Mouse (Mus musculus): ENCODE measurements around the gene Arhgef5. TPM values are rescaled to one million over a fixed set of nuclear protein-coding genes. Genes with fewer than 3 reads are reported as not detected.

The Arhgef5 gene
- polyA plus RNA-seq (2015; fragmentation: Nextera tagmentation; extraction: Ambion mirVana) = 10.0 and 11.9 TPM in 2 replicates

DNA sequence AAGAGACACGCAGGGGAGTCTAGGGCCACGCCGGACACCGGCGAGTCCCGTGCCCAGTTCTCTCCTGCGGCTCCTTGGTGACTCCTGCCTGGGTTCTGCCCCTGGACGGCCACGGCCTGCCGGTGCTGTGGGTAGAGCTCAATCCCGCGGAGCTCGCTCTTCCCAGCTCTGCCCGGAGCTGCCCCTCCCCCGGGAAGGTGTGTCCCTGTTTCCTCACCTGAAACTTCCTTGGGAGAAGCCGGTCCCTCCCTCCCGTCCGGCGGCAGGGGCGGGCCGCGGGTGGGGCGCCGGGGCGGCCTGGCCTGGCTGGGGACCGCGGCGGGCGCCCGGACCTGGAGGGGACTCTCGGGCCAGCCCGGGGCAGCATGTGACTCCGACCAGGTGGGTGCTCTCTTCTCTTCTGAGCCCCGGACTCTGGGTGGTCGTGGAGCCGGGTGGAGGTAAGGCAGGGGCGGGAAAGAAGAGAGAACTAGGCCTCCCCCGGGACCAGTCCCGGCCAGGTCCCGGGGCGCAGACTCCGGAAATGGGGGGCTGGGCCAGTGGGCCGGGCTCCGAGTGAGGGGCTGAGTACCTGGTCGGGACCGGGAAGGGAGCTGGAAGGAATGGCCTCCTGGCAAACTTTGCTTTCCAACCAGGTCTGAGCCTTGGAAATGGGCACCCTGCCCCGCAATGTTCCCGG lies at the start of gene Arhgef5:
TSS of gene Arhgef5 (plus strand) at position 220 of the 679 bp plus-strand sequence.

DNA sequence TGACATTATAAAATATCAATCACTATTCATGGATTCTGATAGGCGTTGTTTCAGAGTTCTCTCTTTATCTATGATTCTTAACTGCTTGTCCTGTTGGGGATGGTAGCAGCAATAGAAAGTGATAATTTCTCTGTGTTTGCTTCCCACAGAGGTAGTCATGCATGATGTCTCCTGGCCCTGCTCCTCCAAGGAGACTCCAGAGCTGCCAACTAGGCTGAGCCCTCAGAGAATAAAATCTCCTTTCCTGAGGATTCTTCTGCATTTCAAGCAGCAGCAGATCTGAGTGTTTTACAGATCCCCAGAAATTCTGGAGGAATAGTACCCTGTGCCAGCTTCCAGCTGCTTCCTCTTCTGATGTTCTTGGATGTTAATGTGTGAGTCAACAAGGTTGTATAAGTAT lies 34.1 kb upstream of the Arhgef5 start, which contains the start of gene Olfr47:
TSS of gene Olfr47 (plus strand) at position 275 of the 400 bp plus-strand sequence.

DNA sequence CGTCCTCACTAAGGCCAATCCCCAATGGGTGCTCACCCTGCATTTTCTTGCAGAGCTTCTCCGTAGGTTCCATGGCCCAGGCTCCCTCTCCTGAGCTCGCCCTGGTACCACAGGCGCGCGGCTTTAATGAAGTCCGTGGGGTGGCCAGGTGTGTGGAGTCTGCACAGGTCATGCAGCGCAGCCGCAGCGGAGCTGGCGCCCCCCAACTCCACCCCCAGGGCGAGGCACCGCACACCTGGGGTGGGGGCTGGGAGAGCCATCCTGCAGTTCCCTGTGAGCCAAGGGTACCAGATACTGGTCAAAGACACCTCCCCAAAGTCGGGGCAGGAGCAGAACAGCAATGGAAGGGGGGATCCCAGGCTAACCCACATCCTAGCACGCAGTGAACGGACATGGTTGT lies 44.1 kb downstream of the Arhgef5 start, which contains the start of gene Nobox:
TSS of gene Nobox (minus strand) at position 101 of the 400 bp plus-strand sequence.

Other genes with a start within 250 kb of the Arhgef5 start
- gene Olfr441, start 159.2 kb upstream of the Arhgef5 start, polyA plus RNA-seq (2015; fragmentation: Nextera tagmentation; extraction: Ambion mirVana) = not detected in 2 replicates
- gene Olfr237-ps1, start 119.0 kb upstream of the Arhgef5 start, polyA plus RNA-seq (2015; fragmentation: Nextera tagmentation; extraction: Ambion mirVana) = not detected in 2 replicates
- gene Olfr437, start 102.3 kb upstream of the Arhgef5 start, polyA plus RNA-seq (2015; fragmentation: Nextera tagmentation; extraction: Ambion mirVana) = not detected in 2 replicates
- not detected in 2 replicates for gene Olfr13, start 93.4 kb upstream of the Arhgef5 start, polyA plus RNA-seq (2015; fragmentation: Nextera tagmentation; extraction: Ambion mirVana)
- not detected in 2 replicates for gene Olfr435, start 68.4 kb upstream of the Arhgef5 start, polyA plus RNA-seq (2015; fragmentation: Nextera tagmentation; extraction: Ambion mirVana)
- gene Olfr434, start 52.6 kb upstream of the Arhgef5 start, polyA plus RNA-seq (2015; fragmentation: Nextera tagmentation; extraction: Ambion mirVana) = not detected in 2 replicates
- gene Olfr47, start 34.1 kb upstream of the Arhgef5 start, polyA plus RNA-seq (2015; fragmentation: Nextera tagmentation; extraction: Ambion mirVana) = not detected in 2 replicates
- gene Nobox, start 44.0 kb downstream of the Arhgef5 start, polyA plus RNA-seq (2015; fragmentation: Nextera tagmentation; extraction: Ambion mirVana) = not detected in 2 replicates

Measured in urinary bladder, postnatal 0 days (tissue).